Mouse (Mus musculus): ENCODE data around the gene Rbck1.

The Rbck1 gene

GRCm38 (mm10) chr2:152343329-152344213 is 11.1 kb upstream of the Rbck1 start, which contains the start of gene Trib3:
Gene Trib3 (minus strand): TSS chr2:152344032.
- peak; percentile 69 to 88 for DNase-seq

DNA sequence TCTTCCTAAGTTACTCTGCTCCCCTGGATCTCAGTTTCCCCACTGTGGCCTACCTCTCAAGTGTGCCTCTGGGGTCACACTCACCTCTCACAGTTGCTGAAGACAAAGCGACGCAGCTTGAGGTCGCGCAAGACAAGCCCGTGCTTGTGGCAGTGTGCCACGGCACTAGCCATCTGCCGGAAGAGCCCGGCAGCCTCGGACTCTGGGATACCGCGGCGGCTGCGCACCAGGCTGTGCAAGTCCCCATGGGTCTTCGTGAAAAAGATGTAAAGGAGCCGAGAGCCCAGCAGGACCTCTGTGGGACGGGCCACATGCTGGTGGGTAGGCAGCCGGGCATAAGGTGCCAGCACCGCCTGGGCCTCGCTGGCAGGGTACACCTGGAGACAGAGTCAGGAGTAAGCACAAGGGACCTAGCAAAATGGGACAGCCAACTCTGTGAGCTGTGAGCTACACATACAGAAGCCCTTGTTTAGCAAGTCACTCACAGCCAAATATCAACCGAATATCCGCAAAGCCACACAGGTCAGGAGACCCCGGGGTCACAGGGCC is 7.3 kb upstream of the Rbck1 start:
- no peak for DNase-seq

- DNase-seq, result no peak
These were observed 5.9 kb upstream of the Rbck1 start for GRCm38 (mm10) chr2:152338319-152338718.

DNA sequence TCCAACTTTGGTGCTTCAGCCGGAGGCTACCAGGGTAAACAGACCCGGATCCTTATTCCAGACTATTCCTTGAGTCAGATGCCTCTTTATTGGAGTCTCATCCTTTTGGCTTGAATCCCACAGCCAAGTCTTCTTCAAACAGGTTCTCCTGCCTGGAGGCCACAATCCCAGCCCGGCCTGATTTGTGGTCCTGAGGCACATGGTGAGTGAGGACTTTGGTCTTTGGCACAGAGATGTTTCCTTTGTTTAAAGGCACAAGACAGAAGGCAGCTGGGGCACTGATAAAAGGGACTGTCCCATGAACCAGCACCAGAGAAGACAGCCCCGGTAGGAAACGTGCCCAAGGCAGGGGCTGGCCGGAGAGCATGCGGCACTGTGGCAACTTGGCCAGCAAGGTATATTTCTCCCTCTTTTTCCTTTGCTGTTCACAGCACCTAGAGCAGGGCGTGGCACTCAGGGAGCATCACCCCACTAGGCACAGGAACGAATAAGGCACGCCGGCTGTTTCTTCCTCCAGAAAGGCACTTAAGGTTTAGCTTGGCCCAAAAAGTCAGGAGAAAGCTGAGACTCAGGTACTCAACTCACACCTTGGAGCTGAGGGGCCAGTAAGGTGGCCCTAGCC is 5.2 kb upstream of the Rbck1 start:
- peak; percentile 39 to 41 for DNase-seq

DNA sequence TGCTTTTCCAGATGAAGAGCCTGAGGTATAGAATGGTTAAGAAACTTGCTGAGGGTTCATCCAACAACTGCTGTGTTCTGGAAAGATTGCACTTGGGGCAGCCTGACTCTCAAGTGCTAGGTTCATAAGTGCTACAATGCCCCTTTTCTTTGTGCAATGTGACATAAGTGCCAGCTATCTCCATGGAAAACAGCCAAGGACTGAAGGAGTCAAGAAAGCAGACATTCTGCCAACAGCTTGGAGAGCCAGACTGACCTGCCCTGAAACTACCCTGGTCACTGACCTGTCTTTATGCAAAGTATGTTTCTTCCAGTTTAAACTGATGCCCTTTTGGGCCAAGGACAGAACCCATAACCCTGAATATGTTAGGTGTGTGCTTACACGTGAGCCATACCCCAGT is 4.4 kb upstream of the Rbck1 start:
- peak in 1 of 2 experiments; percentile 45 for DNase-seq

- no peak for DNase-seq
These were observed 2.9 kb upstream of the Rbck1 start for GRCm38 (mm10) chr2:152335289-152335820.

GRCm38 (mm10) chr2:152333345-152334006 is 1.0 kb upstream of the Rbck1 start:
- DNase-seq, result no peak

- no peak for DNase-seq
These were observed 1.5 kb downstream of the Rbck1 start for GRCm38 (mm10) chr2:152330858-152331423.

GRCm38 (mm10) chr2:152327980-152328379 is 4.5 kb downstream of the Rbck1 start:
- peak; percentile 32 to 45 for DNase-seq

- no peak for DNase-seq
These were observed 5.8 kb downstream of the Rbck1 start for GRCm38 (mm10) chr2:152326654-152327053.

GRCm38 (mm10) chr2:152326157-152326556 is 6.3 kb downstream of the Rbck1 start:
- no peak for DNase-seq

- DNase-seq, result no peak
These were observed 7.6 kb downstream of the Rbck1 start for GRCm38 (mm10) chr2:152324842-152325241.

DNA sequence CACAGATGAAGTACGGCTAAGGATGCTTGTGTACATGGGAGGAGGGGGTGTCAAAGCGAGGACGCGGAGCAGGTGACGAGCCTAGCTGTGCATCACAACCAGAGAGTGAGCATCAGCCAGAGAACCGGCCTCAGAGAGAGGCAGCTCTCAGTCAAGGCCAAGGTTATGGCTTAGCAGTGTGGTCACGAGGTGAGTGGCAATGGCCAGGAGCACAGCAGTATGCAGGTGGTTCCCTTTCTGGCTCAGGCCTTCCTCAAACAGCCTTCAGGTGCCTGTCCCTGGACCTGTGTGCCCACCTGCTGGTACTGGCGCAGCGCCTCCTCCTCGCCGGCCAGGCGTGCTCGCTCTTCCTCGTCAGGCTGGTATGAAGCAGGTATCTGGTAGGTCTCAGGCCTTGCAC is 8.5 kb downstream of the Rbck1 start:
- DNase-seq, result no peak

DNA sequence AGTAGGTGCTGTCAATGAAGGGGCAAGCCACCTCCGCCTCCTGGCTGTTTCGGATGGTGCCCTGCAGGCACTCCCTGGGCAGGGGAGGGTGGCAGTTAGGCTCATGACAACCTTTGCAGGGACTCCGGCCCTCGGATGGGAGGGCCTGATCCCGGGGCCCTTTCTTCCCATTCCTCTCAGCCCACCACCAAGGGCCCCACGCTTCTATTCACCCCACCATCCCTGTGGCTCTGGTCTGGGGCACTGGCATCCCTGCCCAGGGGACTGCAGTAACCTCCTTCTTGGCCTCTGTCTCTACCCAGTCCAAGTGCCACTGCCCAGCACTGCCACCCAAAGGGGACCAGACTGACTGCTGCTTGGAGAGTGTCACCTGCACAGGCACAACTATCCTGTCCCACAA is 10.3 kb downstream of the Rbck1 start:
- no peak for DNase-seq

GRCm38 (mm10) chr2:152321558-152321957 is 10.9 kb downstream of the Rbck1 start:
- DNase-seq, result no peak

- DNase-seq, result no peak
These were observed 15.4 kb downstream of the Rbck1 start for GRCm38 (mm10) chr2:152317054-152317453.

- DNase-seq, result no peak
These were observed 18.5 kb downstream of the Rbck1 start for GRCm38 (mm10) chr2:152313926-152314325.

GRCm38 (mm10) chr2:152312996-152313395 is 19.5 kb downstream of the Rbck1 start:
- peak in 1 of 2 experiments; percentile 25 for DNase-seq

GRCm38 (mm10) chr2:152307186-152307585 is 25.3 kb downstream of the Rbck1 start:
- DNase-seq, result no peak

- DNase-seq, result no peak
These were observed 27.0 kb downstream of the Rbck1 start for GRCm38 (mm10) chr2:152305480-152305879.

- DNase-seq, result no peak
These were observed 28.7 kb downstream of the Rbck1 start for GRCm38 (mm10) chr2:152303781-152304180.

GRCm38 (mm10) chr2:152302862-152303261 is 29.6 kb downstream of the Rbck1 start:
- DNase-seq, result no peak

DNA sequence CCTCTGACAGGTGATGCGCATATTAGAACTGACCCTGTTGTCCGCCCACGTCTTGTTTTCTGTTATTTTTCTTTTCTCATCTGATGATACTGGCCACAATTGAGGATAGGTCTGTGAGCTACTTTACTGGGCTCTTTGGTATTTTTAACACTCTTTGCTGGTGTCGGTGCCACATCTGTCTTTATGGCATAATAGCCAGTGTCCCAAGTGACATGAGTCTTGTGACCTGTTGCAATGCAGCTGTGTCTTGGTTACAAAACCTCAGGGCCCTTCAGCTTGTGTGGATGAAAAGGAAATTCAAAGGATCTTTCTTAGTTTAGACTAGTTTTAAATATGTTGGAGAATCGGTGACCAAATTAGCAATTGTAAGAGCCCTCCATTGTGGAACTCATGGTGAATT is 37.9 kb downstream of the Rbck1 start:
- DNase-seq, result no peak

Data from kidney, postnatal 36 days (tissue).